Mouse (Mus musculus) spleen, postnatal 36 days (tissue): ENCODE measurements around the gene Gemin7.

Experiments used
- DNase-seq, 2 experiments: peaks; one replicate each; pipeline ENCODE4 v3.0.0; 2022; ENCODE audit warnings: low spot score in 2 of 2, mixed read lengths in 1 of 2

Gemin7 gene

GRCm38 (mm10) chr7:19547344-19547969 is 29.9 kb downstream of the Gemin7 start:
- DNase-seq: no peak

GRCm38 (mm10) chr7:19546007-19546406 is 31.4 kb downstream of the Gemin7 start:
- DNase-seq: no peak

GRCm38 (mm10) chr7:19543584-19543983 is 33.8 kb downstream of the Gemin7 start:
- DNase-seq: peak in 1 of 2 experiments; percentile 40

- no peak for DNase-seq
Measured at GRCm38 (mm10) chr7:19542155-19542691, 35.2 kb downstream of the Gemin7 start.

- no peak for DNase-seq
Measured at GRCm38 (mm10) chr7:19541681-19542154, 35.7 kb downstream of the Gemin7 start.

- no peak for DNase-seq
Measured at GRCm38 (mm10) chr7:19540771-19541566, 36.4 kb downstream of the Gemin7 start.

GRCm38 (mm10) chr7:19534676-19535075 is 42.7 kb downstream of the Gemin7 start:
- no peak for DNase-seq

- DNase-seq: no peak
Measured at GRCm38 (mm10) chr7:19532240-19532639, 45.2 kb downstream of the Gemin7 start.

GRCm38 (mm10) chr7:19531077-19531476 is 46.3 kb downstream of the Gemin7 start:
- no peak for DNase-seq

- DNase-seq: no peak
Measured at GRCm38 (mm10) chr7:19525105-19525481, 52.3 kb downstream of the Gemin7 start.

- DNase-seq: no peak
Measured at GRCm38 (mm10) chr7:19524420-19525104, 52.8 kb downstream of the Gemin7 start.

GRCm38 (mm10) chr7:19523757-19524419 is 53.5 kb downstream of the Gemin7 start:
- peak in 1 of 2 experiments; percentile 41 for DNase-seq

GRCm38 (mm10) chr7:19523017-19523756 is 54.2 kb downstream of the Gemin7 start:
- DNase-seq: no peak

- DNase-seq: no peak
Measured at GRCm38 (mm10) chr7:19520032-19520431, 57.4 kb downstream of the Gemin7 start.

GRCm38 (mm10) chr7:19517652-19518365 is 59.6 kb downstream of the Gemin7 start, which contains the start of gene Nkpd1:
TSS of gene Nkpd1 (plus strand) at chr7:19517838.
- peak in 1 of 2 experiments; percentile 24 for DNase-seq
